Mouse (Mus musculus) liver, adult 2 months (tissue): ENCODE measurements at regions not wholly inside any gene's neighbourhood (a gene's known extent, or its start where the extent isn't known, plus 50 kb on each side); places are given as distances from the start of the nearest gene placed in this dataset.

ENCODE experiments used
- DNase-seq: peaks from one replicate; pipeline ENCODE4 v3.0.0-alpha.2; 2011; ENCODE audit warnings: low read depth, low spot score; ENCODE audit errors: extremely low read depth
- H3K27ac ChIP-seq: fragments of 200-500 bp; replicated peaks from 2 replicates; pipeline ENCODE4 v1.5.1; 2012; ENCODE audit warnings: low read depth, mild to moderate bottlenecking, control low read depth, inconsistent platforms, low read length; ENCODE audit not compliant: insufficient read depth
- H3K27me3 ChIP-seq: fragments of 200-500 bp; 2 replicates; pipeline ENCODE4 v1.6.1; 2012; ENCODE audit warnings: mild to moderate bottlenecking, moderate library complexity, low read length, inconsistent platforms; ENCODE audit not compliant: control insufficient read depth, insufficient read depth
- H3K36me3 ChIP-seq: fragments of 200-500 bp; 2 replicates; pipeline ENCODE4 v1.6.1; 2012; ENCODE audit warnings: low read length, inconsistent platforms; ENCODE audit not compliant: control insufficient read depth, insufficient read depth
- H3K4me1 ChIP-seq: fragments of 200-500 bp; 2 replicates; pipeline ENCODE4 v1.6.1; 2011; ENCODE audit warnings: low read length; ENCODE audit not compliant: control insufficient read depth, insufficient read depth
- H3K4me3 ChIP-seq: fragments of 200-500 bp; 2 replicates; pipeline ENCODE4 v1.5.1; 2011; ENCODE audit warnings: low read depth, mild to moderate bottlenecking, control low read depth, low read length, moderate library complexity; ENCODE audit not compliant: insufficient read depth
- H3K79me2 ChIP-seq: fragments of 200-500 bp; 2 replicates; pipeline ENCODE4 v1.6.1; 2012; ENCODE audit warnings: inconsistent platforms, mild to moderate bottlenecking, low read length, moderate library complexity; ENCODE audit not compliant: control insufficient read depth, insufficient read depth
- H3K9ac ChIP-seq: fragments of 200-500 bp; 2 replicates; pipeline ENCODE4 v1.6.1; 2012; ENCODE audit warnings: low read depth, mild to moderate bottlenecking, control low read depth, inconsistent platforms, low read length
- CTCF ChIP-seq: fragments of 200-500 bp; IDR thresholded peaks from 2 replicates; pipeline ENCODE4 v1.5.1; 2011; ENCODE audit warnings: low read depth, low read length, control low read depth
- POLR2A ChIP-seq: fragments of 200-500 bp; IDR thresholded peaks from 2 replicates; pipeline ENCODE4 v1.6.1; 2011; ENCODE audit warnings: low read length, control low read depth; ENCODE audit not compliant: insufficient read depth; ENCODE audit errors: extremely low read depth
- WGBS: fragments of 180-500 bp; shearing (Covaris S2); methylation state at CpG from one replicate; pipeline ENCODE4 v1.1.7; 2018; 5-methylcytosine and 5-hydroxymethylcytosine counted together

DNA sequence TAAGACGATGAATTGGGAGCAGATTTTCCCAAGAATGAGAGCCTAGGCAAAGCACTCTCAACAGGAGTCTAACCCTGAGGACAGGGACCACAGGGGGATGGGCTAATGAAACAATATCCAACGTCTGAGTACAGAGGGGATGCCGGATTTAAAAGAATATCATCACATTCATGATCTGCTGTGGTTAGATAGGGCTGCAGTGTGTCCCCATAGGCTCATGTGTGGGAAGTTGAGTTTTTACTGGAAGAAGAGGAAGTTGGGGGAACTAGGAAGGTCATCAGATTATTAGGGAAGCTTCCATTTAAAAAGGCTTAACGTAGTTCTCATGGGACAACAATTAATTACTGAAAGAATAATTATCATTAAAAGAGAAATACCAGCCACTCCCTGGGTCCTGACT is 120.3 kb upstream of the Fmo9 start:
- DNase-seq, result no peak
- no peaks in the 10 kb centered on the region for H3K36me3 ChIP-seq
- no peaks in the 10 kb centered on the region for H3K4me1 ChIP-seq
- H3K79me2 ChIP-seq, result no peaks in the 10 kb centered on the region
- no peak overlapping the region for H3K9ac ChIP-seq
- H3K27me3 ChIP-seq, result no peaks in the 10 kb centered on the region; the same call in 1 of the 2 replicates
- no peak overlapping the region for H3K27ac ChIP-seq
- no peak overlapping the region for H3K4me3 ChIP-seq
- TF ChIP-seq POLR2A (no peak), CTCF (no peak)
- 56% methylated on average over 4 of the region's 4 CpGs for WGBS

DNA sequence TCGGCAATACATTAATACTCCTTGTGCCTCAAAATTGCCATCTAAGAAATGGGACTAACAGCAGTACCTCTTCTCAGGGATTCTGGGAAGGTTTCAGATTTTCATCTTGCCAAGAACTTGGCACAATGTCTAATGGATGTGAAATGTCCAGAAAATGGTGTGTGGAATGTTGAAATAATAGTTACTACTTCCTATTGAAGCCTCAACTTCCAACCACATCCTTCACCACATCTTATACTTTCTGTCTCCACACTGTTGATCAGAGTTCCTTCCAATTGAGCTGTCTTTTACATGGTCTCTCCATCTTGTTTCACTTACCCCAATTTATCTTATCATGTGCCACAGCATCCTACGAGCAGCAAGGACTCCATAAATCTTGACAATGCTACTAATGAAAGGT is 122.3 kb upstream of the Fmo9 start:
- Histone ChIP-seq H3K9ac (no peak overlapping the region), H3K27ac (no peak overlapping the region), H3K79me2 (no peaks in the 10 kb centered on the region), H3K4me3 (no peak overlapping the region), H3K4me1 (no peaks in the 10 kb centered on the region), H3K27me3 (no peaks in the 10 kb centered on the region; the same call in 1 of the 2 replicates), H3K36me3 (no peaks in the 10 kb centered on the region)
- WGBS, result 78% methylated on average over 2 of the region's 2 CpGs
- TF ChIP-seq POLR2A (no peak), CTCF (no peak)
- no peak for DNase-seq

DNA sequence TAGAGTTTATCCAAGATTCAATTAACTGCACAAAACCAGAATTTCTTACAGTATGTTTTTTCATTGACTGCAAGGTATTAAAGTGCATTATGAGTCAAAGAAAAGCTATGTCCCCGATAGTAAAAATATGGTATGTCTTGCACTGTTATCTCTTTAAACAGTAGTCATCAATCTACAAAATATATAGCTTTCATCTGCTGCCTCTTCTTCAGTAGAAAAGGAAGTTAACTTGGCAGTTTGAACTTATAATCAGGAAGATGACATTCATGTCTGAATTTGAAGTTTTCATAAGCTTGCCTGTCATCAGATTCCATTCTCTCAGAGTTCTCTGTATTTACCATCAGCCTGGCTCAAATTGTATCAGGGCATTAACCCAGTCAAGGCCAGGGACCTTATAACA is 122.7 kb upstream of the Fmo9 start:
- Histone ChIP-seq H3K36me3 (no peaks in the 10 kb centered on the region), H3K79me2 (no peaks in the 10 kb centered on the region), H3K27me3 (no peaks in the 10 kb centered on the region; the same call in 1 of the 2 replicates), H3K4me3 (no peak overlapping the region), H3K9ac (no peak overlapping the region), H3K27ac (no peak overlapping the region), H3K4me1 (no peaks in the 10 kb centered on the region)
- no peak for DNase-seq
- WGBS, result 69% methylated on average over 1 of the region's 1 CpGs
- TF ChIP-seq POLR2A, result no peak
- no peak for TF ChIP-seq CTCF

DNA sequence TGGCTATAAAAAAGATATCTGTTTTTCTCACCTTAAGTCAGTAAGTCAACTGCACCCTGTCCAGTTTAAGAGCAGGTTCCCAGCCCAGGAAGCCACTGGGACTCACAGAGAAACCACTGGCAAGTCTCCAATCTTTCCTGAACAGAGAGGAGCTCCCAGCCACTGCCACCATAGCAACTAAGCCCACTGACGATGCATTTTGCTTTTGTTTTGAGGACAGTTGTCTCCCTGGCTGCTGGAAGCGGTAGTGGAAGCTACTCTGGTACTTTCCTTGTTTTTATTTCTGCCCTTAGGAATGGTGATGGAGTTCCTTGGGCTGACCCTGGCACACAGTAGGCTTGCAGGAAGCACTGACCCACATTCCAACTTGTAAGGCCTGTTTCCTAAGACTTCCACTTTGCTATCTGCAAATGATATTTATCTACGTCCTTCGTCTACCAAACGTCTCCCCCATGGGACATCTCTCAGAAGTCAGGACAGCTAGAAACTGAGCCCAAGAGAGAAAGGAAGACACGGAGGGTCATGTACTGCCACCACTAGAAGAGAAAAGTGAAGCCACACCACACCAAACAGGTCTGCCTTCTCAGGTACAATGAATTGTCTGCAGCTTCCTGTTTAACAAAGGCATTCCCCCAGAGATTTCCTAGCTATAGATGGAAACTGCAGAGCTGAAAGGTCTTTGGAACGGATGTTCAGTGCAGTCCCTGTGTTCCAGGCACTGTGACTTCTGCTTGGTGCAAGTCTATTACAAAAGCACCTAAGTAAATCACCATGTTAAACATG is 125.7 kb upstream of the Fmo9 start:
- no peaks in the 10 kb centered on the region for H3K4me1 ChIP-seq
- no peaks in the 10 kb centered on the region for H3K79me2 ChIP-seq
- H3K27me3 ChIP-seq, result no peaks in the 10 kb centered on the region
- H3K27ac ChIP-seq, result no peak overlapping the region
- no peak for DNase-seq
- no peak for TF ChIP-seq CTCF
- 69% methylated on average over 7 of the region's 7 CpGs for WGBS
- no peaks in the 10 kb centered on the region for H3K36me3 ChIP-seq
- no peak overlapping the region for H3K4me3 ChIP-seq
- H3K9ac ChIP-seq, result no peak overlapping the region

DNA sequence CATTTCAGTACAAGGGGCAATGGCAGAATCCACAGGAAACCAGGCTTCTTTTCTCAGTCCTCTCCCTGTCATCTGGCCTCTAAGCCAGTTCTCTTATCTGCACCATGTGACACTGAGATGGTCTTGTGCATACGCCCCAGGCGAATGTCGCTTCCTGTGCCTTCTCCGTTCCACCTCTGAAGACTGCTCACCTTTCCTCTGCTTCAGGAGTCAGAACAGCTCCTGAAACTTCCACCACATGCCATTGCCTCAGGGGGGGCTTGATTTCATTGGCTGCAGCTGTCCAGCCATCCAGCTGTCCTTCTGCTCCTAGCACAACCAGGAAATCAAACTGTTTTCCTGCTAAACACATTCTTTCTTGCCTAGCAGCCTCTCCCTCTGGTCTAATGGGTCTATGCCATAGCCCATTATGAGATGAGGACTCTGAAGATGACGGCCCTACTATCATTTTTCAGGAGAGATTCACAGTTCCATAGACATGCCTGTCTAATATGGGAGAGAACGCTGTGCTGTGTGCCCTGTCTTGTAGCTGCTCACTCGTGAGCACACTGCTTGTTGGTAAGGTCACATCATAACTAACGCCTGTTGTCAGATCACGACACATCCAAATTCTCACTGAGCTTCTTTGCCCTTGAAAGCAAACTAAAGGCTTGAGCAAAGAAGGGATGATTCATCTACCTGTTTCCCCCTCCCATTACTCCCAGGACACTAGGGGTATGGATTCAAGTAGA is 129.9 kb upstream of the Fmo9 start:
- H3K36me3 ChIP-seq, result no peaks in the 10 kb centered on the region
- H3K27ac ChIP-seq, result no peak overlapping the region
- no peaks in the 10 kb centered on the region for H3K4me1 ChIP-seq
- no peaks in the 10 kb centered on the region for H3K27me3 ChIP-seq
- no peak overlapping the region for H3K9ac ChIP-seq
- 68% methylated on average over 9 of the region's 9 CpGs for WGBS
- no peak for DNase-seq
- no peak overlapping the region for H3K4me3 ChIP-seq
- TF ChIP-seq CTCF (no peak), POLR2A (no peak)
- no peaks in the 10 kb centered on the region for H3K79me2 ChIP-seq

DNA sequence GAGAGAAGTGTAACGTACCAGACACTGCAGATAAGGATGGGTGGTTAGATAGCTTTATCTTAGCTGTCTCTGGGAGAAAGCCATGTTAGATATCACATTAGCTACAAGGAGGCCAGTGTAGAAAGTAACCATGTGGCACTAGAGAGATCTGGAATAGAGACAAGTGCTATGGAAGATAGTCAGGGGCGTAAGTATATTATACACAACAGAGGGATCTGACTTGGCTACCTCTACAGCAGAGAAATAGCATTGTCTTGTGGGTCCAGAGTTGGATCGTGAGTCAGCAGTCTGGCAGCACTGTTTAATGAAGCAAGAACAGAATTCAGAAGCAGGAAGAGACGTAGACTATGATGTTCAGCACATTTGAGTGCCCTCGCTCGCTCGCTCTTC is 130.4 kb upstream of the Fmo9 start:
- Histone ChIP-seq H3K4me1 (no peaks in the 10 kb centered on the region), H3K27ac (no peak overlapping the region), H3K9ac (no peak overlapping the region), H3K79me2 (no peaks in the 10 kb centered on the region), H3K36me3 (no peaks in the 10 kb centered on the region), H3K27me3 (no peaks in the 10 kb centered on the region), H3K4me3 (no peak overlapping the region)
- no peak for DNase-seq
- TF ChIP-seq CTCF (no peak), POLR2A (no peak)
- WGBS, result 76% methylated on average over 7 of the region's 7 CpGs
